Mouse (Mus musculus) cerebellum, adult 2 months (tissue): ENCODE results near the gene Dppa1.

Source experiments
- CTCF ChIP-seq: fragments of 200-500 bp; IDR thresholded peaks from 2 replicates; pipeline ENCODE4 v1.5.1; 2011; ENCODE audit warnings: low read depth, mild to moderate bottlenecking, control low read depth, low read length, moderate library complexity, borderline replicate concordance; ENCODE audit not compliant: insufficient read depth
- POLR2A ChIP-seq: fragments of 200-500 bp; IDR thresholded peaks from 2 replicates; pipeline ENCODE4 v1.6.1; 2011; ENCODE audit warnings: low read length, control low read depth, borderline replicate concordance; ENCODE audit not compliant: insufficient read depth

DNA sequence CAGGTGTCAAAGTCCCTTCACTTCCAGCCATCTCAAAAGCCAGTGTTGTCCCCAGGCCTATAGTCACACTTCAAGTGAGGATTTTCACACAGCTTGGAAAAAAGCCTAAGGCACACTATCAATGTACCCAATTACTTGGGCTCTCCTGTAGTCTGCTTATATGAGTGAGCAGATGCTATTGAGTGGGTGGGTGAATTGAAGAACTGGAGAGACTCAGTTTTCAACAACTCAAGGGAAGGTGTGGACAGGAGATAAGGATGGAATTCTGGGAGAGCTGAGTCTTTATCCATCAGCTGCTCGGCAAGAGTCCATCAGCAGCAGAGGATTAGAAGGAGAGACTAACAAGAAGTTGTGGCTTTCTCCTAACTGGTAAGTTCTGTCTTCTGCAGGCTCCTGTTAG lies 57.7 kb downstream of the Dppa1 start, which contains the start of gene BC053393:
- no peak for TF ChIP-seq CTCF
- no peak for TF ChIP-seq POLR2A
